Mouse (Mus musculus) frontal cortex, adult (tissue): ENCODE data around the gene Mfsd9.

ENCODE experiments used
- ATAC-seq: cut with Nextera tagmentation; 2 replicates; pipeline ENCODE4 v1.9.2; 2017; ENCODE audit warnings: mild to moderate bottlenecking, moderate library complexity, mixed read lengths; ENCODE audit not compliant: low TSS enrichment

Mfsd9 gene

GRCm38 (mm10) chr1:40790324-40791141, at the start of gene Mfsd9:
Gene Mfsd9, minus strand, starts transcription at chr1:40790687.
- peak; percentile 97 for ATAC-seq

GRCm38 (mm10) chr1:40835468-40835867, 45.0 kb upstream of the Mfsd9 start:
- ATAC-seq: no peak

- no peak for ATAC-seq
These were observed 40.4 kb upstream of the Mfsd9 start for GRCm38 (mm10) chr1:40830712-40831507.

GRCm38 (mm10) chr1:40829213-40829914, 38.9 kb upstream of the Mfsd9 start:
- ATAC-seq: no peak

GRCm38 (mm10) chr1:40825826-40826225, 35.3 kb upstream of the Mfsd9 start:
- ATAC-seq: no peak

GRCm38 (mm10) chr1:40824936-40825335, 34.4 kb upstream of the Mfsd9 start:
- ATAC-seq: no peak

GRCm38 (mm10) chr1:40824517-40824916, 34.0 kb upstream of the Mfsd9 start:
- no peak for ATAC-seq

GRCm38 (mm10) chr1:40815071-40815845, 24.8 kb upstream of the Mfsd9 start:
- ATAC-seq: no peak

- ATAC-seq: no peak
These were observed 18.2 kb upstream of the Mfsd9 start for GRCm38 (mm10) chr1:40808643-40809042.

GRCm38 (mm10) chr1:40805891-40806290, 15.4 kb upstream of the Mfsd9 start:
- ATAC-seq: no peak

GRCm38 (mm10) chr1:40805351-40805750, 14.9 kb upstream of the Mfsd9 start, which contains the start of gene Tmem182:
Gene Tmem182, plus strand, starts transcription at chr1:40805601.
- no peak for ATAC-seq

- ATAC-seq: no peak
These were observed 13.6 kb upstream of the Mfsd9 start for GRCm38 (mm10) chr1:40804118-40804517.

- peak; percentile 65; the same call in 1 of the 2 replicates for ATAC-seq
These were observed 12.3 kb upstream of the Mfsd9 start for GRCm38 (mm10) chr1:40802759-40803158.

GRCm38 (mm10) chr1:40800908-40801307, 10.4 kb upstream of the Mfsd9 start:
- ATAC-seq: no peak

GRCm38 (mm10) chr1:40799121-40799520, 8.6 kb upstream of the Mfsd9 start:
- no peak for ATAC-seq

- peak; percentile 93 for ATAC-seq
These were observed 6.9 kb upstream of the Mfsd9 start for GRCm38 (mm10) chr1:40797348-40797747.

GRCm38 (mm10) chr1:40795508-40795907, 5.0 kb upstream of the Mfsd9 start:
- no peak for ATAC-seq

- ATAC-seq: peak; percentile 29; the same call in 1 of the 2 replicates
These were observed 737 bp downstream of the Mfsd9 start for GRCm38 (mm10) chr1:40789666-40790233.

- ATAC-seq: no peak
These were observed 1.5 kb downstream of the Mfsd9 start for GRCm38 (mm10) chr1:40788956-40789355.

GRCm38 (mm10) chr1:40785876-40786445, 4.5 kb downstream of the Mfsd9 start:
- no peak for ATAC-seq

- no peak for ATAC-seq
These were observed 6.2 kb downstream of the Mfsd9 start for GRCm38 (mm10) chr1:40784306-40784705.
